Mouse (Mus musculus) MEL (cell line): ENCODE data around the gene Anapc5.

Experiments
- CTCF ChIP-seq, 3 experiments: IDR thresholded peaks in 2 of 3; conservative IDR thresholded peaks in 1 of 3; 2 replicates each; pipeline ENCODE4 v1.5.1; 2011 to 2012; ENCODE audit warnings: low read length in 3 of 3, low read depth in 2 of 3, mild to moderate bottlenecking in 2 of 3, improper control_type of control experiment in 1 of 3, inconsistent platforms in 1 of 3, mixed read lengths in 1 of 3, moderate library complexity in 1 of 3; ENCODE audit not compliant: control insufficient read depth in 1 of 3, insufficient read depth in 1 of 3, poor library complexity in 1 of 3, severe bottlenecking in 1 of 3
- E2F4 ChIP-seq: IDR thresholded peaks from 2 replicates; pipeline ENCODE4 v1.6.1; 2011; ENCODE audit warnings: low read depth, low read length, improper control_type of control experiment, borderline replicate concordance
- GABPA ChIP-seq: IDR thresholded peaks from 2 replicates; pipeline ENCODE4 v1.6.1; 2012; ENCODE audit warnings: low read depth, mild to moderate bottlenecking, inconsistent platforms, low read length, improper control_type of control experiment, moderate library complexity
- GATA1 ChIP-seq: IDR thresholded peaks from 2 replicates; pipeline ENCODE4 v1.6.1; 2011; ENCODE audit warnings: low read depth, low read length, improper control_type of control experiment
- MAFK ChIP-seq: IDR thresholded peaks from 2 replicates; pipeline ENCODE4 v1.6.1; 2011; ENCODE audit warnings: low read depth, mild to moderate bottlenecking, low read length, improper control_type of control experiment, borderline replicate concordance
- MEF2A ChIP-seq: IDR thresholded peaks from 2 replicates; pipeline ENCODE4 v1.6.1; 2014; ENCODE audit warnings: low read depth, mild to moderate bottlenecking, inconsistent platforms, low read length, improper control_type of control experiment; ENCODE audit not compliant: poor library complexity, insufficient replicate concordance, severe bottlenecking; ENCODE audit errors: extremely low read depth
- MXI1 ChIP-seq: IDR thresholded peaks from 2 replicates; pipeline ENCODE4 v1.6.1; 2011; ENCODE audit warnings: mild to moderate bottlenecking, low read depth, low read length, improper control_type of control experiment
- NRF1 ChIP-seq: IDR thresholded peaks from 2 replicates; pipeline ENCODE4 v1.6.1; 2014; ENCODE audit warnings: low read depth, mild to moderate bottlenecking, inconsistent platforms, low read length, improper control_type of control experiment, moderate library complexity; ENCODE audit not compliant: poor library complexity, insufficient read depth, severe bottlenecking
- POLR2A ChIP-seq, 2 experiments: IDR thresholded peaks; 2 replicates each; pipeline ENCODE4 v1.6.1; 2011 to 2012; ENCODE audit warnings: low read length in 2 of 2, mild to moderate bottlenecking in 2 of 2, control low read depth in 1 of 2, improper control_type of control experiment in 1 of 2, low read depth in 1 of 2, moderate library complexity in 1 of 2; ENCODE audit not compliant: control insufficient read depth in 1 of 2, insufficient read depth in 1 of 2, poor library complexity in 1 of 2
- RCOR1 ChIP-seq: IDR thresholded peaks from 2 replicates; pipeline ENCODE4 v1.6.1; 2012; ENCODE audit warnings: low read depth, mild to moderate bottlenecking, inconsistent platforms, low read length, improper control_type of control experiment
- TAL1 ChIP-seq: IDR thresholded peaks from 2 replicates; pipeline ENCODE4 v1.6.1; 2012; ENCODE audit warnings: mild to moderate bottlenecking, inconsistent platforms, low read length, moderate library complexity, mixed read lengths
- USF1 ChIP-seq: IDR thresholded peaks from 2 replicates; pipeline ENCODE4 v1.6.1; 2014; ENCODE audit warnings: low read depth, mild to moderate bottlenecking, inconsistent platforms, low read length, improper control_type of control experiment, moderate library complexity
- ZKSCAN1 ChIP-seq: IDR thresholded peaks from 2 replicates; pipeline ENCODE4 v1.6.1; 2012; ENCODE audit warnings: low read depth, mild to moderate bottlenecking, inconsistent platforms, low read length, improper control_type of control experiment, moderate library complexity

- TF ChIP-seq USF1 (no peak), MAFK (no peak), RCOR1 (no peak), ZKSCAN1 (no peak), MEF2A (no peak), GABPA (no peak), MXI1 (no peak), POLR2A (IDR thresholded peaks at IDR 0.05; ENCODE audit: control insufficient read depth in 1 of 2, insufficient read depth in 1 of 2, low read depth in 1 of 2, low read length in 2 of 2, poor library complexity in 1 of 2) (no peak), NRF1 (no peak), CTCF (IDR thresholded peaks at IDR 0.05 in 2 of 3, conservative IDR thresholded peaks at IDR 0.05 in 1 of 3; ENCODE audit: control insufficient read depth in 1 of 3, insufficient read depth in 1 of 3, low read depth in 2 of 3, low read length in 3 of 3, poor library complexity in 1 of 3, severe bottlenecking in 1 of 3) (no peak), GATA1 (no peak), E2F4 (no peak), TAL1 (no peak)
Observed at GRCm38 (mm10) chr5:122802706-122803105, 18.4 kb downstream of the Anapc5 start.
